Mouse (Mus musculus) hindbrain, postnatal 0 days (tissue): Measurements from ENCODE around the gene Nadk2. TPM values are rescaled to one million over a fixed set of nuclear protein-coding genes. Genes with fewer than 3 reads are reported as not detected.
A peak's percentile ranks its signal among the peaks of the same experiment; 100 is the strongest.

ENCODE experiments used
- ATAC-seq: fragments of 200-750 bp; cut with Nextera tagmentation; 2 replicates; pipeline ENCODE4 v1.8.0; 2017; ENCODE audit warnings: mild to moderate bottlenecking, moderate TSS enrichment, moderate library complexity
- DNase-seq: peaks from one replicate; pipeline ENCODE4 v3.0.0-alpha.2; 2015; ENCODE audit warnings: low spot score
- H3K27ac ChIP-seq: fragments of 300-500 bp; sonication (generic); 2 replicates; pipeline ENCODE4 v1.5.1; 2014; ENCODE audit warnings: mild to moderate bottlenecking
- H3K27me3 ChIP-seq: fragments of 300-500 bp; sonication (generic); 2 replicates; pipeline ENCODE4 v1.6.1; 2014; ENCODE audit warnings: low read length, mixed read lengths; ENCODE audit not compliant: insufficient read depth
- H3K36me3 ChIP-seq: fragments of 300-500 bp; sonication (generic); 2 replicates; pipeline ENCODE4 v1.6.1; 2014; ENCODE audit warnings: low read length, mixed read lengths; ENCODE audit not compliant: insufficient read depth
- H3K4me1 ChIP-seq: fragments of 300-500 bp; sonication (generic); 2 replicates; pipeline ENCODE4 v1.6.1; 2014; ENCODE audit warnings: antibody characterized with exemption, low read length, mixed read lengths; ENCODE audit not compliant: insufficient read depth
- H3K4me2 ChIP-seq: fragments of 300-500 bp; sonication (generic); 2 replicates; pipeline ENCODE4 v1.6.1; 2014; ENCODE audit warnings: low read depth, mild to moderate bottlenecking, low read length, moderate library complexity, mixed read lengths
- H3K4me3 ChIP-seq: fragments of 300-500 bp; sonication (generic); 2 replicates; pipeline ENCODE4 v1.5.1; 2014; ENCODE audit warnings: low read length
- H3K9ac ChIP-seq: fragments of 300-500 bp; sonication (generic); replicated peaks from 2 replicates; pipeline ENCODE4 v1.6.1; 2014; ENCODE audit warnings: mild to moderate bottlenecking, low read length, moderate library complexity, mixed read lengths
- H3K9me3 ChIP-seq: fragments of 300-500 bp; sonication (generic); 2 replicates; pipeline ENCODE4 v1.6.1; 2016; ENCODE audit warnings: low read length, mixed read lengths
- CTCF ChIP-seq: IDR thresholded peaks from 2 replicates; pipeline ENCODE4 v1.5.1; 2016; ENCODE audit warnings: antibody characterized with exemption, control low read depth, low read depth
- WGBS: fragments of 180-500 bp; shearing (Covaris S2); extraction: QIAGEN DNeasy Blood & Tissue Kit; methylation state at CpG from one replicate; pipeline ENCODE4 v1.1.7; 2014; 5-methylcytosine and 5-hydroxymethylcytosine counted together
- polyA plus RNA-seq: library from polyadenylated mRNA; unstranded; fragments of >200 nt; fragmentation: Nextera tagmentation; extraction: Ambion mirVana; gene quantifications from 2 replicates; pipeline ENCODE4 v1.2.1, GENCODE M21; 2015
- total RNA-seq: library from RNA; depleted of rRNA; stranded (reverse); fragments of >200 nt; gene quantifications from 2 replicates; pipeline ENCODE4 v1.2.3, GENCODE M21; 2014

Gene Nadk2
- total and polyA plus RNA-seq, 2 experiments from 2014 or later = 24.7 to 32.4 TPM

GRCm38 (mm10) chr15:9087421-9087820 is 16.4 kb downstream of the Nadk2 start:
- H3K27ac ChIP-seq = no peak overlapping the region
- no peak for DNase-seq
- no peak for ATAC-seq
- no peak overlapping the region for H3K4me3 ChIP-seq
- no peaks in the 10 kb centered on the region for H3K27me3 ChIP-seq
- no peak overlapping the region for H3K9ac ChIP-seq
- no peaks in the 10 kb centered on the region for H3K9me3 ChIP-seq
- H3K36me3 ChIP-seq = no peaks in the 10 kb centered on the region
- no peaks in the 10 kb centered on the region for H3K4me1 ChIP-seq
- 68% methylated on average over 5 of the region's 5 CpGs for WGBS
- no peak overlapping the region for H3K4me2 ChIP-seq
- TF ChIP-seq CTCF = no peak

DNA sequence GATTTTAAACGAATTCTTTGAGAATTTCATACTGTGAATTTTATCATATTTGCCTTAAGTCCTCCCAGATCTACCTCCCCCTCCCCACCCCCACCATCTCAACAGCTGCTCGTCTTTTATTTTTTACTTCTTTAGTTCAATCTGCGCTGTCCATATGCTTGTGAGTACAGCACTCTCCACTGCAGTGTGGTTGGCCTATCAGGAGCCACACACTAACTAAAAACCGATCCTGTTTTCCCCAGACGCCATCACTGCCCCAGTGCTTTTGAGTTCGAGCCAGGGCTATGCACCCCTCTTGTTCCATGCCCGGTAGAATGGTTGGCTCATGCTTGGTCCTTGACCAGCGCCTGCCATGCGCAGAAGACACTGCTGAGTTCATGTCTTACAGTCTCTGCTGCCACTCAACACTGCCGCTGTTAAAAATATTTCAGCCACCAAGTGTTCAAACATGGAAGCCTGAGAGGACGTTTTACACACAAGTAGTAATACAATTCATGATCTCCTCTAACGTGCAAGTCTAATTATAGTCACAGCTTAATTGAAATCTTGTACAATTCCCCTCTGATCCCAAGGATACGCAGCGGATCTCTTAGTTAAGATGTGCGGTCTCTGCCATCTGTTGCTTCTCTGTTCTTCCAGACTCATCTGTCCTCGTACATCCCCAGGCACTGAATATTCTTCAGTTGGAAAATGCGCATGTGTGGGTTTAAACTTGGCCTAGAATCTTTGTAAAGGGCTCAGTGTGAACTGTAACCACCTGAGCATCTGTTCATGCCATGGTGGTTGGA is 17.0 kb downstream of the Nadk2 start:
- H3K4me2 ChIP-seq = no peak overlapping the region
- 72% methylated on average over 17 of the region's 17 CpGs for WGBS
- no peaks in the 10 kb centered on the region for H3K9me3 ChIP-seq
- no peaks in the 10 kb centered on the region for H3K27me3 ChIP-seq
- no peak overlapping the region for H3K27ac ChIP-seq
- no peak overlapping the region for H3K4me3 ChIP-seq
- ATAC-seq (peak; percentile 79), DNase-seq (peak; percentile 18)
- H3K9ac ChIP-seq = no peak overlapping the region
- no peak for TF ChIP-seq CTCF
- H3K36me3 ChIP-seq = no peaks in the 10 kb centered on the region
- H3K4me1 ChIP-seq = no peaks in the 10 kb centered on the region

GRCm38 (mm10) chr15:9088683-9089072 is 17.6 kb downstream of the Nadk2 start:
- WGBS = 55% methylated on average over 8 of the region's 8 CpGs
- Histone ChIP-seq H3K36me3 (peaks cover 4% of the 10 kb centered on the region; the same call in 1 of the 2 replicates), H3K4me2 (no peak overlapping the region), H3K27me3 (no peaks in the 10 kb centered on the region), H3K9ac (no peak overlapping the region), H3K4me3 (no peak overlapping the region), H3K9me3 (no peaks in the 10 kb centered on the region), H3K4me1 (no peaks in the 10 kb centered on the region), H3K27ac (no peak overlapping the region)
- DNase-seq (no peak), ATAC-seq (peak; percentile 30; the same call in 1 of the 2 replicates)
- no peak for TF ChIP-seq CTCF

- Histone ChIP-seq H3K27me3 (no peaks in the 10 kb centered on the region), H3K27ac (no peak overlapping the region), H3K9ac (no peak overlapping the region), H3K4me3 (no peak overlapping the region), H3K4me2 (no peak overlapping the region), H3K9me3 (no peaks in the 10 kb centered on the region), H3K4me1 (no peaks in the 10 kb centered on the region), H3K36me3 (peaks cover 8% of the 10 kb centered on the region; the same call in 1 of the 2 replicates)
- DNase-seq (no peak), ATAC-seq (no peak)
- no peak for TF ChIP-seq CTCF
- WGBS = 7% methylated on average over 2 of the region's 2 CpGs
Measured at GRCm38 (mm10) chr15:9089136-9089720, 18.2 kb downstream of the Nadk2 start.

GRCm38 (mm10) chr15:9090662-9091061 is 19.6 kb downstream of the Nadk2 start:
- Histone ChIP-seq H3K4me2 (no peak overlapping the region), H3K27me3 (no peaks in the 10 kb centered on the region), H3K27ac (no peak overlapping the region), H3K36me3 (peaks cover 8% of the 10 kb centered on the region; the same call in 1 of the 2 replicates), H3K9ac (no peak overlapping the region), H3K9me3 (no peaks in the 10 kb centered on the region), H3K4me3 (no peak overlapping the region), H3K4me1 (no peaks in the 10 kb centered on the region)
- DNase-seq (no peak), ATAC-seq (no peak)
- no peak for TF ChIP-seq CTCF
- 95% methylated on average over 5 of the region's 5 CpGs for WGBS

- Histone ChIP-seq H3K4me1 (no peaks in the 10 kb centered on the region), H3K27ac (no peak overlapping the region), H3K4me3 (no peak overlapping the region), H3K9ac (no peak overlapping the region), H3K9me3 (no peaks in the 10 kb centered on the region), H3K36me3 (peaks cover 16% of the 10 kb centered on the region; the same call in 1 of the 2 replicates), H3K4me2 (no peak overlapping the region), H3K27me3 (no peaks in the 10 kb centered on the region)
- TF ChIP-seq CTCF = no peak
- peak; percentile 35; the same call in 1 of the 2 replicates for ATAC-seq
- WGBS = 76% methylated on average over 11 of the region's 11 CpGs
- DNase-seq = no peak
Measured at GRCm38 (mm10) chr15:9093598-9094365, 22.7 kb downstream of the Nadk2 start.
